Mouse (Mus musculus) hindbrain, embryonic 11.5 days (tissue): Measurements from ENCODE around the gene Ctc1. TPM values are rescaled to one million over a fixed set of nuclear protein-coding genes. Genes with fewer than 3 reads are reported as not detected.
A peak's percentile ranks its signal among the peaks of the same experiment; 100 is the strongest.
"Not testable (repeated sequence)": the region's sequence is repeated elsewhere in the genome, so short reads cannot be mapped to it uniquely, and the experiment has no call there.

Experiments
- ATAC-seq: fragments of 200-750 bp; cut with Nextera tagmentation; 2 replicates; pipeline ENCODE4 v1.8.0; 2017; ENCODE audit warnings: mild to moderate bottlenecking, moderate TSS enrichment, moderate library complexity; ENCODE audit not compliant: low FRiP score
- DNase-seq: peaks from one replicate; pipeline ENCODE4 v3.0.0-alpha.2; 2015; ENCODE audit warnings: low spot score
- H3K27ac ChIP-seq: fragments of 300-500 bp; sonication (generic); 2 replicates; pipeline ENCODE4 v1.5.1; 2014; ENCODE audit warnings: mild to moderate bottlenecking, low read depth, low read length
- H3K27me3 ChIP-seq: fragments of 300-500 bp; sonication (generic); 2 replicates; pipeline ENCODE4 v1.6.1; 2014; ENCODE audit warnings: mild to moderate bottlenecking, low read length, moderate library complexity, mixed read lengths; ENCODE audit not compliant: control insufficient read depth, insufficient read depth
- H3K36me3 ChIP-seq: fragments of 300-500 bp; sonication (generic); 2 replicates; pipeline ENCODE4 v1.6.1; 2014; ENCODE audit warnings: mild to moderate bottlenecking, low read length, moderate library complexity, mixed read lengths; ENCODE audit not compliant: control insufficient read depth, insufficient read depth
- H3K4me1 ChIP-seq: fragments of 300-500 bp; sonication (generic); replicated peaks from 2 replicates; pipeline ENCODE4 v1.6.1; 2014; ENCODE audit warnings: low read length, mixed read lengths; ENCODE audit not compliant: control insufficient read depth, insufficient read depth
- H3K4me2 ChIP-seq: fragments of 300-500 bp; sonication (generic); replicated peaks from 2 replicates; pipeline ENCODE4 v1.6.1; 2014; ENCODE audit warnings: mild to moderate bottlenecking, low read depth, low read length
- H3K4me3 ChIP-seq: fragments of 300-500 bp; sonication (generic); 2 replicates; pipeline ENCODE4 v1.5.1; 2014; ENCODE audit warnings: low read depth, low read length
- H3K9ac ChIP-seq: fragments of 300-500 bp; sonication (generic); 2 replicates; pipeline ENCODE4 v1.6.1; 2014; ENCODE audit warnings: low read depth, low read length
- H3K9me3 ChIP-seq: fragments of 300-500 bp; sonication (generic); 2 replicates; pipeline ENCODE4 v1.6.1; 2016; ENCODE audit warnings: low read length; ENCODE audit not compliant: control insufficient read depth
- WGBS: fragments of 180-500 bp; shearing (Covaris S2); extraction: QIAGEN DNeasy Blood & Tissue Kit; methylation state at CpG from one replicate; pipeline ENCODE4 v1.1.7; 2014; 5-methylcytosine and 5-hydroxymethylcytosine counted together
- polyA plus RNA-seq: library from polyadenylated mRNA; unstranded; fragments of >200 nt; fragmentation: Nextera tagmentation; extraction: Ambion mirVana; gene quantifications from 2 replicates; pipeline ENCODE4 v1.2.1, GENCODE M21; 2014

The Ctc1 gene
- polyA plus RNA-seq, 1 experiment from 2014 or later, result 48.7 TPM

- not testable (repeated sequence) for H3K9ac ChIP-seq, DNase-seq, H3K36me3 ChIP-seq, H3K4me3 ChIP-seq, H3K4me1 ChIP-seq, H3K4me2 ChIP-seq, H3K27ac ChIP-seq, H3K9me3 ChIP-seq, H3K27me3 ChIP-seq, ATAC-seq
- 97% methylated on average over 4 of the region's 4 CpGs for WGBS
These were observed 12.9 kb upstream of the Ctc1 start for GRCm38 (mm10) chr11:69002782-69003181.

GRCm38 (mm10) chr11:69003592-69003991 is 12.1 kb upstream of the Ctc1 start:
- DNase-seq, result no peak
- 65% methylated on average over 4 of the region's 4 CpGs for WGBS
- Histone ChIP-seq H3K4me2 (no peak overlapping the region), H3K9me3 (no peaks in the 10 kb centered on the region), H3K36me3 (peaks cover 8% of the 10 kb centered on the region), H3K9ac (no peak overlapping the region), H3K4me3 (no peak overlapping the region), H3K27me3 (no peaks in the 10 kb centered on the region), H3K27ac (no peak overlapping the region), H3K4me1 (no peaks in the 10 kb centered on the region)
- ATAC-seq, result no peak

- Histone ChIP-seq H3K9me3 (no peaks in the 10 kb centered on the region), H3K36me3 (peaks cover 5% of the 10 kb centered on the region), H3K9ac (no peak overlapping the region), H3K27ac (no peak overlapping the region), H3K4me3 (no peak overlapping the region), H3K4me2 (no peak overlapping the region), H3K27me3 (no peaks in the 10 kb centered on the region), H3K4me1 (no peaks in the 10 kb centered on the region)
- 89% methylated on average over 7 of the region's 7 CpGs for WGBS
- ATAC-seq (no peak), DNase-seq (no peak)
These were observed 10.5 kb upstream of the Ctc1 start for GRCm38 (mm10) chr11:69005193-69005592.

GRCm38 (mm10) chr11:69006575-69006974 is 9.1 kb upstream of the Ctc1 start:
- not testable (repeated sequence) for H3K27me3 ChIP-seq, ATAC-seq, H3K9ac ChIP-seq, DNase-seq, H3K4me3 ChIP-seq, H3K9me3 ChIP-seq, H3K36me3 ChIP-seq, H3K27ac ChIP-seq, H3K4me2 ChIP-seq, H3K4me1 ChIP-seq

DNA sequence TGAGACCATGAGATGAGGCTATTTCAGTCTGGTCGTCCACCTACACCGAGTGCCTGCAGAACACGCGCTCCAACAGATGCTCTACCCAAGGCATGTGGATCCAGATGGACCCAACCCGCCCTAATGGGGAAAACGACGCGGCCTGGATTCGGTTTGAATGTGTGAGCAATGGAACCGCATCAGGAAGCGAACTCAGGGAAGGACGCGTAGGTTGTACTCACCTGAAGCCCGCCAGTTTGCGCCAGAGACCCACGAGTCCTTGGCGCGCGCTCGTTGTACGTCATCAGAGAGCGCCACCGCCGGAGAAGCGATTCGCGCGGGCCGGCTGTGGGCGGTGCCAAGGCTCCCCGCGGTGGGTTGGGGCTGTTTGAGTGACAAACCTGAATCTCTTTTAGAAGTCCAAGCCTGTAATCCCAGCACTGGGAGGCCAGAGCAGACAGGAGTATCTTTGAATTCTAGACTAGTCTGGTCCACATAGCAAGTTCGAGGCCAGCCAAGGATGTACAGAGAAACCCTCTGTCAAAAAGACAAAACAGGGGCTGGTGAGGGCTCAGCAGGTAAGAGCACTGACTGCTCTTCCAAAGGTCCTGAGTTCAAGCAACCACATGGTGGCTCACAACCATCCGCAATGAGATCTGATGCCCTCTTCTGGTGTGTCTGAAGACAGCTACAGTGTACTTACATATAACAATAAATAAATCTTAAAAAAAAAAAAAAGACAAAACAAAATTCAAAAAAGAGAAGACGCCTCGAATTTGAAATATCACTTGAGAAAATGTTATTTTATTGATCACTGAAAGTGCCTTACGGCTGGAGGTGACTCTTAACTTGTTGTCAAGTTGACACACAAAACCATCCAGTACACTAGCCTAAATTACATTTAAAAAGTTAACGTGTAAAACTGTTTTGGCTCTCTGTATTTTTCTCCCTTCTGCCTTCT is 7.3 kb upstream of the Ctc1 start, which contains the start of gene Pfas:
Pfas (minus strand) TSS at position 279 of the 940 bp plus-strand sequence.
- ATAC-seq (peak; percentile 85), DNase-seq (peak; percentile 97)
- peak within 1 kb of the TSS; percentile 61 for H3K4me2 ChIP-seq
- peak within 1 kb of the TSS; percentile 69 for H3K9ac ChIP-seq
- H3K36me3 ChIP-seq, result no peaks in the 10 kb centered on the region; the same call in 1 of the 2 replicates
- no peaks in the 10 kb centered on the region for H3K9me3 ChIP-seq
- WGBS, result 9% methylated on average over 38 of the region's 38 CpGs
- H3K4me1 ChIP-seq, result no peaks in the 10 kb centered on the region
- H3K27me3 ChIP-seq, result no peaks in the 10 kb centered on the region
- H3K4me3 ChIP-seq, result peak within 1 kb of the TSS; percentile 82
- H3K27ac ChIP-seq, result peak within 1 kb of the TSS; percentile 45; the same call in 1 of the 2 replicates

GRCm38 (mm10) chr11:69009508-69009907 is 6.2 kb upstream of the Ctc1 start:
- H3K9me3 ChIP-seq, result no peaks in the 10 kb centered on the region
- no peaks in the 10 kb centered on the region for H3K4me1 ChIP-seq
- DNase-seq, result no peak
- no peak for ATAC-seq
- H3K4me2 ChIP-seq, result no peak overlapping the region
- no peak overlapping the region for H3K9ac ChIP-seq
- no peak overlapping the region for H3K4me3 ChIP-seq
- 92% methylated on average over 1 of the region's 1 CpGs for WGBS
- H3K27ac ChIP-seq, result no peak overlapping the region
- no peaks in the 10 kb centered on the region for H3K36me3 ChIP-seq
- no peaks in the 10 kb centered on the region for H3K27me3 ChIP-seq

DNA sequence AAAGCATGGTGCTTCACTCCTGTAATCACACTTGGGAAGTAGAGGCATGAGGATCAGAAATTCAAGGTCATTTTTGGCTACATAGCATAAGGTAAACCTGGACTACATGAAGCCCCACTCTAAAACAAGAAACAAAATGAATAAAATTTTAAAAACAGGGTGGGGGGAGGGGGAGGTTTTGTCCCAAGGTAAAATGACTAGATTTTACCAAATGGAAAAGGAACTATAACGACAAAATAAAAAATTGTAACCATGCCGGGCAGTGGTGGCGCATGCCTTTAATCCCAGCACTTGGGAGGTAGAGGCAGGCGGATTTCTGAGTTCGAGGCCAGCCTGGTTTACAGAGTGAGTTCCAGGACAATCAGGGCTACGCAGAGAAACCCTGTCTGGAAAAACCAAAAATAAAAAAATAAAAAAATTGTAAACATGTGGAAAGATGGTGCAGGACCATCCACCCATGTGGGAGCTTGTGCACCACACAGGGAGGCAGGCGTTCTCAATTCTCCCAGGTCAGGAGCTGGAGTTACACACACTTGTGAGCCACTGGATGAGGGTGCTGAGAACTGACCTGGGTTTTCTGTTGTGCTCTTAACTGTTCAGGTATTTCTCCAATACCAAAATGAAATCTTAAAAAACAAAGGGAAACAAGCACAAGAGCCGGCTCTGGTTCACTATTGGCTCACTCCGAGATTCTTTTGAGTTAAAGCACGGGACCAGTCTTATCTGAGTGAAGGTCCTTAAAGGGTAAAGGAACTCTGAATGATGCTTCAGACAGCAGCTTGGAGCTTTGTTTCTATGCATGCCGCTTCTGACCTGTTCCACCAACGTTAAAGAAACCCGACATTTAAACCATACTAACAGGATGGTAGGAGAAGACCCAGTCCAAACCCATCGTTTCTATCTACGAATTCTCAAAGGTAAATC is 5.0 kb upstream of the Ctc1 start:
- Histone ChIP-seq H3K4me2 (no peak overlapping the region), H3K4me1 (no peaks in the 10 kb centered on the region; the same call in 1 of the 2 replicates), H3K9ac (no peak overlapping the region), H3K36me3 (no peaks in the 10 kb centered on the region), H3K9me3 (no peaks in the 10 kb centered on the region), H3K27me3 (no peaks in the 10 kb centered on the region), H3K27ac (no peak overlapping the region), H3K4me3 (no peak overlapping the region)
- ATAC-seq, result no peak
- DNase-seq, result no peak
- 93% methylated on average over 15 of the region's 15 CpGs for WGBS

DNA sequence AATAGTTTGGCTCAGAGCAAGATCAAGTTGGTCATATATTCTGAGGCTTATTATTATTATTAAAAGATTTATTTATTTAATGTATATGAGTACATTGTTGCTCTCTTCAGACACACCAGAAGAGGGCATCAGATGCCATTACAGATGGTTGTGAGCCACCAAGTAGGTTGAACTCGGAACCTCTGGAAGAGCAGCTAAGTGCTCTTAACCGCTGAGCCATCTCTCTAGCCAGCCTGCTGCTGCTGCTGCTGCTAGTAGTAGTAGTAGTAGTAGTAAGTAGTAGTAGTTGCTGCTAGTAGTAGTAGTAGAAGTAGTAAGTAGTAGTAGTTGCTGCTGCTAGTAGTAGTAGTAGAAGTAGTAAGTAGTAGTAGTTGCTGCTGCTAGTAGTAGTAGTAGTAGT is 4.3 kb upstream of the Ctc1 start:
- not testable (repeated sequence) for H3K4me1 ChIP-seq, ATAC-seq, H3K9me3 ChIP-seq, H3K36me3 ChIP-seq, H3K27me3 ChIP-seq, H3K9ac ChIP-seq, DNase-seq, H3K27ac ChIP-seq
- H3K4me3 ChIP-seq, result peak overlapping the region; percentile 50; the same call in 1 of the 2 replicates
- 72% methylated on average over 2 of the region's 2 CpGs for WGBS
- peak overlapping the region; percentile 72 for H3K4me2 ChIP-seq
